Mouse (Mus musculus) stomach, embryonic 15.5 days (tissue): ENCODE measurements around the gene 1700092M07Rik. TPM values are rescaled to one million over a fixed set of nuclear protein-coding genes. Genes with fewer than 3 reads are reported as not detected.
"Not testable (repeated sequence)": the region's sequence is repeated elsewhere in the genome, so short reads cannot be mapped to it uniquely, and the experiment has no call there.

Experiments
- ATAC-seq: fragments of 200-750 bp; cut with Nextera tagmentation; 2 replicates; pipeline ENCODE4 v1.8.0; 2017; ENCODE audit warnings: low read depth, moderate number of reproducible peaks, moderate TSS enrichment; ENCODE audit not compliant: insufficient read depth, low FRiP score
- H3K27ac ChIP-seq: fragments of 300-500 bp; sonication (generic); 2 replicates; pipeline ENCODE4 v1.5.1; 2015; ENCODE audit warnings: mild to moderate bottlenecking, inconsistent platforms
- H3K27me3 ChIP-seq: fragments of 300-500 bp; sonication (generic); replicated peaks from 2 replicates; pipeline ENCODE4 v1.6.1; 2015; ENCODE audit warnings: inconsistent platforms
- H3K36me3 ChIP-seq: fragments of 300-500 bp; sonication (generic); 2 replicates; pipeline ENCODE4 v1.6.1; 2015; ENCODE audit warnings: inconsistent platforms
- H3K4me1 ChIP-seq: fragments of 300-500 bp; sonication (generic); 2 replicates; pipeline ENCODE4 v1.6.1; 2015; ENCODE audit warnings: inconsistent platforms
- H3K4me2 ChIP-seq: fragments of 300-500 bp; sonication (generic); 2 replicates; pipeline ENCODE4 v1.6.1; 2015; ENCODE audit warnings: mild to moderate bottlenecking, inconsistent platforms
- H3K4me3 ChIP-seq: fragments of 300-500 bp; sonication (generic); replicated peaks from 2 replicates; pipeline ENCODE4 v1.5.1; 2015; ENCODE audit warnings: inconsistent platforms
- H3K9ac ChIP-seq: fragments of 300-500 bp; sonication (generic); 2 replicates; pipeline ENCODE4 v1.6.1; 2015; ENCODE audit warnings: inconsistent platforms
- H3K9me3 ChIP-seq: fragments of 300-500 bp; sonication (generic); 2 replicates; pipeline ENCODE4 v1.6.1; 2016; ENCODE audit warnings: inconsistent platforms
- WGBS: fragments of 180-500 bp; shearing (Covaris S2); methylation state at CpG from one replicate; pipeline ENCODE4 v1.1.7; 2015; 5-methylcytosine and 5-hydroxymethylcytosine counted together
- polyA plus RNA-seq: library from polyadenylated mRNA; unstranded; fragments of >200 nt; fragmentation: Nextera tagmentation; extraction: Ambion mirVana; gene quantifications from 2 replicates; pipeline ENCODE4 v1.2.1, GENCODE M21; 2015

1700092M07Rik gene
- polyA plus RNA-seq, 1 experiment from 2014 or later: 1.7 TPM

DNA sequence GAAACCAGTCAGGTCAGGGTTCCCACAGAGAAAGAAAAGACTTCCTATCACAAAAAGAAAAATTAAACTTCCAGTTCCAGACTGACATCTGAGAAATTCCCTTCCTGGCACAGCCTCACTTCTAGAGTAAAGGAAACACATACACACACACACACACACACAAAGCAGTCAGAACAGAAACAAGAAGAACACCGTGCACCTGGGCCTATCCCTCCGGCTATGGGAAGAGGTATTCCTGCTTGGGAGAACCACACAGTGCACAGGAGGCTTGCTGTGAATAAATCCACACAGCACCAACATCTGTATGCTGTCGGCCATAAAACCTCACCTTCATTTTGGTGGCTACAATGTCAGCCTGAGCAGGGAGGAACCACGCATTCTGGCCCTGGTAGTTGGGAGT lies 29.0 kb upstream of the 1700092M07Rik start:
- 59% methylated on average over 4 of the region's 4 CpGs for WGBS
- Histone ChIP-seq H3K27ac (peak overlapping the region; percentile 92), H3K9ac (peak overlapping the region; percentile 32; the same call in 1 of the 2 replicates), H3K9me3 (no peaks in the 10 kb centered on the region), H3K4me3 (peak overlapping the region; percentile 92), H3K4me2 (peak overlapping the region; percentile 73), H3K4me1 (peaks cover 19% of the 10 kb centered on the region), H3K36me3 (peaks cover 31% of the 10 kb centered on the region), H3K27me3 (no peaks in the 10 kb centered on the region)
- no peak for ATAC-seq

DNA sequence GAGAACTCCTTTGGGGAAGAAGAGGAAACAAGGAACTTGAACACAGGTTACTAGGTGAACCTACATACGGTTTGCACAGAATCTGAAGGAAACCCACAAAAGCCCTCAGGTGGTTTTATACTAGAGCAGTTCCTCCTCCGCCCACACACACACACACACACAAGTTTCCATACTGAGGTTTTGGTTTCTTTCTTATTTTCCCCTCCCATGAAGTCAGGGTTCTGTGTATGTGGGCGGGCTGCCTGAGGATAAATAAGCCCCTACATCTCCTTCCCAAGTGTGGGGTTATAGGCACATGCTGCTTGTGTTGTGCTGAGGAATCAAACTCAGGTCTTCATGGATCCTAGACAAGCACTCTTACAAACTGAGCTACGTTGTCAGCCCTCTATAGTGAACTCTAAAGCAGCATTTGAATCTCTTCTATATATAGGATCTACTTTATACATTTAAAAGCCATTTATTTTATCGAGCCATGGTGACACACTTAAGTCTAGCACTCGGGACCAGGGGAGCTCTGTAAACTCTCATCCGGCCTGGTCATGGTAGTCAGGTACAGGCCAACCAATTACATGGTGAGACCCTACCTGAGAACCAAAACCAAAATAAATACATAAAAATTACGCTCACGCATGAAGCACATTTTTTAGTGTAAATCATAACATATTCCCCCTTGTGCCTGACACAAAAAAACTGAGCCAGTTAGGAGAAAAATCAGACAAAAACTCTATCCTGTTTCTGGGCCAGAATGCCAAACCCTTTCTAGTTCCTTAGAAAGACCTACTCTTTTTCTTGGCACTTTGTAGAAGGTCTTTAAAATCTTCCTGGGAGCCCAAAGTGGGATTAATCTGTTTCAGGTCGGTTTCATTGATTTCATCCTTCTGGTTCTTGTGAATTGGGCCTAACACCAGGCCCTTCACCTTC lies 28.3 kb upstream of the 1700092M07Rik start:
- peak overlapping the region; percentile 73 for H3K4me2 ChIP-seq
- no peak for ATAC-seq
- no peaks in the 10 kb centered on the region for H3K9me3 ChIP-seq
- no peaks in the 10 kb centered on the region for H3K27me3 ChIP-seq
- peaks cover 27% of the 10 kb centered on the region for H3K36me3 ChIP-seq
- peak overlapping the region; percentile 70; the same call in 1 of the 2 replicates for H3K9ac ChIP-seq
- WGBS: 48% methylated on average over 10 of the region's 10 CpGs
- H3K4me1 ChIP-seq: peaks cover 19% of the 10 kb centered on the region
- H3K27ac ChIP-seq: peak overlapping the region; percentile 92
- peak overlapping the region; percentile 92 for H3K4me3 ChIP-seq

DNA sequence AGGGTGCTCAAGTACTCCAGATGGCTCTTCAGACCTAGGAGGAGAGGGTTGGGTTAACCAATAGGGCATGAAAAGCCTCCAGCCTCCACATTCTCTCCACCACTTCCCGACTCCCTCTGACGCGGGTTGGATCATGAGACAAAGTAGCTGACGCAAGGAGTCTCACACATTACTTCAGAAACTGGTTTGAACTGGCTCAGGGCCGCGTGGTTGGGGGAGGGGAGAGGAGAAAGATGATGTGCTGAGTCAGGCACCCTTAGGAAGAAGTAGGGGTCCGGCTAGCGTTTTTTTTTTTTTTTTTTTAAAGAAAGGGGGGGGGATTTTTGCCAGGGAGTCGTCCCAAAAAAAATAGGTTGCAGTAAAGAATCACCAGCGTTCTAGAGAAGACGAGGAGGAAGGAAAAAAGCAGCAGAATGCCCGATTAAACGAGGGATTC lies 27.6 kb upstream of the 1700092M07Rik start:
- peak overlapping the region; percentile 73 for H3K4me2 ChIP-seq
- peak overlapping the region; percentile 92 for H3K4me3 ChIP-seq
- H3K36me3 ChIP-seq: peaks cover 21% of the 10 kb centered on the region
- H3K27me3 ChIP-seq: no peaks in the 10 kb centered on the region
- H3K9ac ChIP-seq: peak overlapping the region; percentile 70
- ATAC-seq: peak; percentile 27; the same call in 1 of the 2 replicates
- peak overlapping the region; percentile 92 for H3K27ac ChIP-seq
- peaks cover 19% of the 10 kb centered on the region for H3K4me1 ChIP-seq
- H3K9me3 ChIP-seq: no peaks in the 10 kb centered on the region
- WGBS: under 1% methylated on average over 13 of the region's 13 CpGs

DNA sequence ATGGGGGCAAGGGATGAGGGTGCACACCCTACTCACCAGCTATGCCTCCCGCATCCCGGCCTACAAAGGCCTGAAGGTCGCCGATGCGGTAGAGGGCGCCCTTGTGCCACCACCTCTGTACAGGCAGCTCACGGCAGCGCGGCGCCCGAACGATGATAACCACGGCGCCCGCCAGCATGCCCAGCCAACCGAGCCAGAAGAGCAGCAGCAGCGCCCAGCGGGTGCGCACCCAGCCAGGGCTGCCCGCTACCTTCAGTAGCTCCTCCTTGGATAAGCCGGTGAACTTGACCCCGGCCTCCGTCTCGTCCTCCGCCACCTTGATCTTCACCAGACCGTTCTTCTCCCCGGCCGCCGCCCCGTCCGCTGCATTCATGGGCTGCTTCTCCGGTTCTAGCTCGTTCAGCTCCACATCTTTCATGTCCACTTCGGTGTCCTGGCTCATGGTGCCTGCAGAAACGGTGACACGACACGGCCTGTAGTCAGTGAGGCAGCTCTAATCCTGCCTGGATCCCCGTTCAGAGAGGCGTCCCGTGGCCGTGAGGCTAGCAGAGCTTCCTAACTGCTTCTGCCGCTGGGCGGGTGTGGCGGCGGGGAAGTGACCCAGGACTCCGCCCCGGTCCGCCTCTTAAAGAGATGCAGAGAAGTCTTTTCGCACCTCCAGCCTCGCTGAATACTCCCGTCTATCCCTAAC lies 27.1 kb upstream of the 1700092M07Rik start:
- peak overlapping the region; percentile 92 for H3K4me3 ChIP-seq
- H3K4me2 ChIP-seq: peak overlapping the region; percentile 73
- peak overlapping the region; percentile 92 for H3K27ac ChIP-seq
- no peaks in the 10 kb centered on the region for H3K27me3 ChIP-seq
- ATAC-seq: peak; percentile 90
- peak overlapping the region; percentile 70 for H3K9ac ChIP-seq
- H3K36me3 ChIP-seq: peaks cover 16% of the 10 kb centered on the region
- no peaks in the 10 kb centered on the region for H3K9me3 ChIP-seq
- under 1% methylated on average over 51 of the region's 51 CpGs for WGBS
- peaks cover 19% of the 10 kb centered on the region for H3K4me1 ChIP-seq

DNA sequence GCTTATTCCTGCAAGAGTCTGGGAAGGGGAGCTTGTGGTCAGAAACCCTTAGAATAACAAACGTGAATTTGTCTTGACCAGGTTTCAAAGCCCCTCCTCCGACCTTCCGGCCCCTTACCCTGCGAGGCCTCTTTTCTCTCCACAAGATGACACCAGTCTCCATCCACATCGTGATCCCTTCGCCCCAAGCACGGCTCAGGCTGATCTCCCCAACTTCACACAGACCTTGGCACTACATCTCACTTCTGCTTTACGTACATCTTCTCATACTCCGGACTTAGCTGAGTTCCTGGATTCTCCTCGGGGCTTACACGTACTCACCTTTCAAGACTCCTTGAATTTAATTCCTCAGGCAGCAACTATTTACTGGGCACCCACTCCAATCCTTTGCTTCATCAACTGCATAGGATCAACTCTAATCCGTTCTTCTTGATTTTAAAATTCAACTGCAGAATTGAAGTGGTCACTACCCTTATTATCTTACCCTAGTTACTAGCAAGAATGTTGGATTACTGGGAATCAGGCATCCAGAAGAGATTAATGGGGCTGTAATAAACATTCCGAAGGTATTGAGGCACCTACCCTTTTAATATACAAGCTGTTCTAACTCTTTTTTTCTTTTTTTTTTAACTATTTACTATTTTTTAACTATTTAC lies 26.4 kb upstream of the 1700092M07Rik start:
- WGBS: 6% methylated on average over 13 of the region's 13 CpGs
- ATAC-seq: no peak
- H3K27ac ChIP-seq: peak overlapping the region; percentile 92
- no peaks in the 10 kb centered on the region for H3K27me3 ChIP-seq
- peaks cover 19% of the 10 kb centered on the region for H3K4me1 ChIP-seq
- H3K9me3 ChIP-seq: no peaks in the 10 kb centered on the region
- H3K9ac ChIP-seq: peak overlapping the region; percentile 70; the same call in 1 of the 2 replicates
- H3K36me3 ChIP-seq: peaks cover 9% of the 10 kb centered on the region
- H3K4me2 ChIP-seq: peak overlapping the region; percentile 73
- H3K4me3 ChIP-seq: peak overlapping the region; percentile 92

DNA sequence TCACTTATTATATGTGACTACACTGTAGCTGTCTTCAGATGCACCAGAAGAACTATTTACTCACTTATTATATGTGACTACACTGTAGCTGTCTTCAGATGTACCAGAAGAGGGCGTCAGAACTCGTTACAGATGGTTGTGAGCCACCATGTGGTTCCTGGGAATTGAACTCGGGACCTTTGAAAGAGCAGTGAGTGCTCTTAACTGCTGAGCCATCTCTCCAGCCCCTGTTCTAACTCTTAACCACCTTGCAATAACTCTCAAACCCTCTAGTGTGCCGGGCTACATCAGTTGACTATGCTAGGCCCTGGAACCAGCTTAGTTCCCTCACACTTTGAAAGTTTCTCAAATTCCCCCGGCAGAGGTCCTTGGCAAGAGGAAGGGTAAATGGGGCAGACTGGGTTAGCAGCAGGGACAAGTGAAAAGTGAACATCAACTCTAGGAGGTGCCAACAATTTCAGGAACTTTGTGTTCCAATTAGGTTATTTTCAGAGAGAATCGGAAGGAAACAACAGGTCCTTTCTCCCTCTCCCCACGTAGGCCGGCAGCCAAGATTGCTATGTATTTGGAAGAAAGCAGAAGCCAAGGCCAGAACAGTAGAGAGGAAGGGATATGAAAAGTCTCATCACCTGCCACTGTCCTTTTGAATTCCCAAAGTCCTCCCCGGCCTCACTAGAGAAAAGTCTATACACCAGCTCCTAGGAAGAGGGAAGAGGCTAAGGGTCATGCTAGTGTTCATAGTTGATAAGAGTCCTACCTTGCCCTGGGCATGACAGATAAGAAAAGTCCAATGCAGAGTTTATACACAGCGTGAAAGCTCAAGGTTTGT lies 25.7 kb upstream of the 1700092M07Rik start:
- H3K27ac ChIP-seq: no peak overlapping the region
- peaks cover 16% of the 10 kb centered on the region for H3K4me1 ChIP-seq
- peaks cover 3% of the 10 kb centered on the region; the same call in 1 of the 2 replicates for H3K36me3 ChIP-seq
- WGBS: 69% methylated on average over 10 of the region's 10 CpGs
- H3K9ac ChIP-seq: no peak overlapping the region
- H3K27me3 ChIP-seq: no peaks in the 10 kb centered on the region
- no peak overlapping the region for H3K4me2 ChIP-seq
- no peak overlapping the region for H3K4me3 ChIP-seq
- ATAC-seq: peak; percentile 65; the same call in 1 of the 2 replicates
- H3K9me3 ChIP-seq: no peaks in the 10 kb centered on the region

DNA sequence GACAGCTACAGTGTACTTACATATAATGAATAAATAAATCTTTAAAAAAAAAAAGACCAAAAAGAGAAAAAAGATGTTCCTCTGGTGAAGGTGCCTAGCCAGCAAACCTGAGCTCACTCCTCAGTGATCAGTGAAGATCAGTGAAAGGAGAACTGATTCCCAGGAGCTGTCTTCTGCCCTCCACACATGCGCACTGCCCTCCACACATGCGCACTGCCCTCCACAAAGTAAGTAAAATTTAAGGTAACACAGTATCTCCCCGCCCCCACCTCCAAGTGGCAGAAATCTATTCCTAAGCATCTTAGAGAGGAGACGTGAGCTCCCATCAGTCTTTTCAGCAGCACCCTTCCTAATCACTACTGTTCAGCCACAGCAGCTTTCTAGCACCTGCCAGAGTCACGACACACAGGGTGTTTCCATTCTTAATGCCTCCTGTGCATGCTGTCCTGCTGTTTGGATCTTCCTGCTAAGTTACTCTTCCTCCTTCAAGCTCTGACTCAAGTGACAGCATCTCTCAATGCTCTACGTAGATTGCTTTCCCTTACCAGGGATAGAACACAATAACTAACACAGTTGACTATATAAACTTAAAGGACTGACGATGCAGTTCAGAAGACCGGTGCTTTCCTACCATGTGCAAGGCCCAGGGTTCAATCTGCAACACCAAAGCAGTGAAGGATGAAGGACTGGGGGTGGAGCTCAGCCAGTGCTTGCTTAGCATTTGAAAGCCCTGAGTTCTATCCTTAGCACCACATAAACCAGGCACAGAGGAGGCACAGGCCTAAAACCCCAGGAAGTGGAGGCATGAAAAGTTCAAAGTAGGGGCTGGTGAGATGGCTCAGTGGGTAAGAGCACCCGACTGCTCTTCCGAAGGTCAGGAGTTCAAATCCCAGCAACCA lies 24.4 kb upstream of the 1700092M07Rik start:
- Histone ChIP-seq H3K9ac (no peak overlapping the region), H3K4me1 (peaks cover 16% of the 10 kb centered on the region), H3K9me3 (no peaks in the 10 kb centered on the region), H3K27me3 (no peaks in the 10 kb centered on the region), H3K4me2 (no peak overlapping the region), H3K4me3 (no peak overlapping the region), H3K27ac (no peak overlapping the region), H3K36me3 (no peaks in the 10 kb centered on the region; the same call in 1 of the 2 replicates)
- WGBS: 76% methylated on average over 10 of the region's 10 CpGs
- no peak for ATAC-seq

DNA sequence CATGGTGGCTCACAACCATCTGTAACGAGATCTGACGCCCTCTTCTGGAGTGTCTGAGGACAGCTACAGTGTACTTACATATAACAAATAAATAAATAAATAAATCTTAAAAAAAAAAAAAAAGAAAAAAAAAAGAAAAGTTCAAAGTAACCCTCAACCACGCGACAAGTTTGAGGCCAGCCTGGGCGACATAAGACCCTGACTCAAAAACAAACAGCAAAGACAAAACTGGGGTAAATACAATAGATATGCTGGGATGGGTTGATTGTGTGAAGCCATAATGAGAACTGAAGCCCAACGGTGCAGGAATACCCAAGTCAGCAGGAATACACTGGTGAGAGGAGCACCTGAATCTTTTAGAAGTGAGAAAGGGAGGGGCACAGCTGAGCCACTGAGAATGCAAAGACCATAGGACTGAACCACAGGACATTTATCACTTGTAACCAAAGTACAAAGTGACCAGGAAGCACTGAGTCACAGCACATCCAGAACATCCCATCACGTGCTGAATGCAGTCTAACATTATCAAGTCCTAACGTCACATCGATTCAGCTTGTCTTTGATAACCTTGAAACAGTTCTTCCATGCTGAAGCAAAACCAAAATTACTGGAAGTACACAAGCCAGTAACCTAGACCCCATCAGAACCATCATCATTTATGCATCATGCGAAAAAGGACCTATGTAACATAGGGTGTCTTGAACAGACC lies 23.6 kb upstream of the 1700092M07Rik start:
- H3K9me3 ChIP-seq: no peaks in the 10 kb centered on the region
- no peak overlapping the region for H3K9ac ChIP-seq
- ATAC-seq: no peak
- H3K27ac ChIP-seq: no peak overlapping the region
- no peaks in the 10 kb centered on the region for H3K36me3 ChIP-seq
- H3K4me2 ChIP-seq: no peak overlapping the region
- peaks cover 11% of the 10 kb centered on the region for H3K4me1 ChIP-seq
- WGBS: 78% methylated on average over 8 of the region's 10 CpGs
- H3K27me3 ChIP-seq: no peaks in the 10 kb centered on the region
- H3K4me3 ChIP-seq: no peak overlapping the region

DNA sequence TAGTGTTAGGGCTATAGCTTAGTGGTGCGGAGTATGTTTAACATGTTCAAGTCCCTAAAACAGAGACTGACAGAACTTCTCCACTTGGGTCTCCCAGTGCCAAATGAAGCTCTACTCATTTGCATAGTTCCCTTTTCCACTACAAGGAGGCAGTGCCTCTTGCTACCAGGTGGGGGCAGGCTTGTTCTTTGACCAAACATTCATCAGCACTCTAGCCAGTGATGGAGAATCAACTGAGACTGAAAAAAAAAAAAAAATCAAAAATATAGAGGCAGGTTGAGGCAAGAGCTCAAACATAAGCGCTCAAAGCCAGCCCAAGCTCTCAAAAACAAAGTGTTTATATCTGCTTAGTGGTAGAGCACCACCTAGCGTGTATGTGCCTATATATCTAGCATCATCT lies 22.2 kb upstream of the 1700092M07Rik start:
- H3K4me1 ChIP-seq: peaks cover 9% of the 10 kb centered on the region; the same call in 1 of the 2 replicates

DNA sequence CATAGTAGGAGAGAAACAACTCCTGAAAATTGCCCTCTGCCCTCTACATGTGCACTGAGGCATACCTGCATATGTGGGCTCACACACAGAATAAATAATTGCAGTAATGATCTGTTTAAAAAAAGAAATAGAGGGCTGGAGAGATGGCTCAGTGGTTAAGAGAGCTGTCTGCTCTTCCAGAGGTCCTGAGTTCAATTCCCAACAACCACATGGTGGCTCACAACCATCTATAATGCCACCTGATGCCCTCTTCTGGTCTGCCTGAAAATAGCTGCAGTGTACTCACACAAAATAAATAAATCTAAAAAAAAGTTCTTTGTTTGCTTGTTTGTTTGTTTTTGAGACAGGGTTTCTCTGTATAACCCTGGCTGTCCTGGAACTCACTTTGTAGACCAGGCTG lies 21.5 kb upstream of the 1700092M07Rik start:
- H3K36me3 ChIP-seq, ATAC-seq, H3K4me1 ChIP-seq, H3K9me3 ChIP-seq, H3K4me2 ChIP-seq, H3K27ac ChIP-seq, H3K9ac ChIP-seq, H3K27me3 ChIP-seq, H3K4me3 ChIP-seq: not testable (repeated sequence)

More for the DNA sequence above, 22.2 kb upstream of the 1700092M07Rik start:
- 70% methylated on average over 3 of the region's 3 CpGs for WGBS
- no peak overlapping the region for H3K4me2 ChIP-seq
- H3K4me3 ChIP-seq: no peak overlapping the region
- no peaks in the 10 kb centered on the region for H3K27me3 ChIP-seq
- ATAC-seq: no peak
- no peaks in the 10 kb centered on the region for H3K9me3 ChIP-seq
- H3K9ac ChIP-seq: no peak overlapping the region
- no peaks in the 10 kb centered on the region for H3K36me3 ChIP-seq
- no peak overlapping the region for H3K27ac ChIP-seq
